Mouse (Mus musculus) layer of hippocampus, postnatal 14 days (tissue): Measurements from ENCODE around the gene Ankrd11. TPM values are rescaled to one million over a fixed set of nuclear protein-coding genes. Genes with fewer than 3 reads are reported as not detected.
"Not testable (repeated sequence)": the region's sequence is repeated elsewhere in the genome, so short reads cannot be mapped to it uniquely, and the experiment has no call there.

Source experiments
- DNase-seq, 2 experiments: peaks; one replicate each; pipeline ENCODE4 v3.0.0; 2021 to 2022; ENCODE audit warnings: low spot score in 2 of 2, mixed read lengths in 1 of 2
- total RNA-seq, 2 experiments: library from RNA; stranded (reverse); gene quantifications; 2 replicates each; pipeline ENCODE4 v1.2.3; 2021

The Ankrd11 gene
- total RNA-seq, 2 experiments from 2014 or later = 152 to 159 TPM

DNA sequence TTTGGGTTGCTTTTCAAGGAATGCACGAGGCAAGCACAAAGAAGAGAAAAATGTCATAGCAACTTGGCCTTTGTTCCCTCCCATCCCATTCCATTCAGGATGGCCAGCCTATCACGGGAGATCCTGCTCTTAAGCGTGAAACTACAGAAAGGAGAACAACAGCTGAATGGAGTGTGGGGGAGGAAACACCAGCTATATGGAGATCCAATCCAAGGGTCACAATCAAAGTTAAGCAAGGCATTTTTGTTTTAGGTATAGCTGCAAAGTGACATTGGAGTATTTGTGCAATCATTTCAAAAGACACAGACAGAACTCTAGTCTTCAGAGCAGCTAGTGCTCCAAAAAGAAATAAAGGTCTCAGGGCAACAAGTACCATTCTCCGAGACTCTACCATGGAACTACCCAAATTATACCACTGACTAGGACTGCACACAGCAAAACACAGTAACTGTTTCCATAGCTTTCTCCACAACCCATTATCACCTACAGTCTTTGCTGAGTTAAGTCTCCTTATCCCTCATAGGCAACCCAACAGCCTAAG lies 1.9 kb downstream of the Ankrd11 start:
- no peak for DNase-seq

DNA sequence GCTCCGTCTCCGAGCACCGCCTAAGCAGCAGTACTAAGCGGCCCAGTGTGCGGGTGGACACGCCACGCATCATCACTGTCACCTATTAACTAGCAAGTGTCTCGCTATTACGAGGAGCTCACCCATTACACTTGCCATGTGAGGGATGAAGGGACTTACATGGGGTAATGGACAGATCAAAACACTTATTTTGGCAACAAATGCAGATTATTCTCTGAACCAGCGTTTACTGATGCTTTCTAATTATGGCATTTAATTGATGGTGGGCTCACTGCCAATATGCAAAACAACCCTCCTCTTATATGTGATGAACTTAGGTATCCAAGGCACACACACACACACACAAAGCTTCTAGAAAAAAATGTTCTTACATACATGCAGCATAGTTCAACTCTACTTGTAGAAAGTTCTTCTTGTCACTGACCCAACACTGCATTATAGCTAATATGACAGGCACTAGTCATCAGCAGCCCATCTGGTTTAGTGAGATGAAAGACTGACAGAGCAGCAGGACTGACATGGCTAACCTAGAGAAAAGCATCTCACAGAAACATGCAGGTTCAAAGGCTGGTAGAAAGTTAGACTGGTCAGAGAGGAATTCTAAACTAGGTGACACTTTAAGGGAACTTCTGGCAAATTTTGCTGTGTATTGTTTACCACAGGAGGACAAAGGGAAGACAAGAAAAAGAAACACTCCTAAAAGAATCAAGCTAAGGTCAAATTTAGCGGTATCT lies 2.5 kb downstream of the Ankrd11 start:
- DNase-seq = no peak

DNA sequence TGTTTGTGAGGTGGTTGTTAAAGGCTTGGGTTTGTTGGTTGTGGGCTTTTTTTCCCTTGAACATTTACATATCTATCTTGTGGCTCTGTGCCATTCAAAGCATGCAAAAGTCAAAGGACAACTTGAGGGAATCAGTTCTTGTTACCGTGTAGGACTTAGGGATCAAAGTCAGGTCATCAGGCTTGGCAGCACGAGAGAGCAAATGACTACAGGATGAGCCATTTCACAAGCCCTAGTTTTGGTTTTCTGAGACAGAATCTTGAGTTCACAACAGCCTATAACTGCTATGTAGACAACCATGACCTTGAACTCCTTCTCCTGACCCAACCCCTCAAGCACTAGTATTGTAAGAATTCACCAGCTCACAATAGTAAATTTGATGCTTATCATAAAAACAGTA lies 3.7 kb downstream of the Ankrd11 start:
- no peak for DNase-seq

DNA sequence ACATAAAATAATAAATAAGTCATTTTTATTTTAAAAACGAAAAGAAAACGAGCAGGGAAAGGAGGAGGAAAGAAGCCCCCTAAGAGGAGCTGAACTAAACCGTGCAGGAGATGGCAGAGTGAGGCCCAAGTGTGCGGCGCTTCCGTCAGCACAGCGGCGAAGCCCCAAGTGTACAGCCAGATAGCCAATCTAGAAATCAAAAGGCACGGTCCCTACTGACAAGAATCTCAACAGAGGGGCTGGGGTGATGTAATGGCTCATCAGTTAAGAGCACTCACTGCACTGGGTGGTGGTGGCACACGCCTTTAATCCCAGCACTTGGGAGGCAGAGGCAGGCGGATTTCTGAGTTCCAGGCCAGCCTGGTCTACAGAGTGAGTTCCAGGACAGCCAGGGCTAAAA lies 4.6 kb downstream of the Ankrd11 start:
- no peak for DNase-seq

DNA sequence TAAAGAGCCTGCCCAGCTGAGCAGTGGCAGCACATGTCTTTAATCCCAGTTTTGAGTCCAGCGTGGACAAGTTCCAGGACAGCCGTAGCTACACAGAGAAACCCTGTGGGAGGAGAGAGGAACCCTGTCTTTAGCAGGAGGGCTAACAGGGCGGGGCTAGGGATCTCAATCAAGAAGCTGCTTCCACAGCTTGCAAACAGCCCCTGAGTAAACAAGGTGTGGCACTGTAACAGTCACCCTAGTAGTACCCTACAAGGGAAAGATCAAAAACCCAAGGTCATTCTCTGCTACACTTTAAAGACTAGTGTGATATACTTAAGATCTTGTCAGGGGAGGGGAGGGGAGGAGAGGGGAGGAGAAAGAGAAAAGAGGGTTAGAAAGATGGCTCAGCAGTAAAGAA lies 5.1 kb downstream of the Ankrd11 start:
- DNase-seq = no peak

DNA sequence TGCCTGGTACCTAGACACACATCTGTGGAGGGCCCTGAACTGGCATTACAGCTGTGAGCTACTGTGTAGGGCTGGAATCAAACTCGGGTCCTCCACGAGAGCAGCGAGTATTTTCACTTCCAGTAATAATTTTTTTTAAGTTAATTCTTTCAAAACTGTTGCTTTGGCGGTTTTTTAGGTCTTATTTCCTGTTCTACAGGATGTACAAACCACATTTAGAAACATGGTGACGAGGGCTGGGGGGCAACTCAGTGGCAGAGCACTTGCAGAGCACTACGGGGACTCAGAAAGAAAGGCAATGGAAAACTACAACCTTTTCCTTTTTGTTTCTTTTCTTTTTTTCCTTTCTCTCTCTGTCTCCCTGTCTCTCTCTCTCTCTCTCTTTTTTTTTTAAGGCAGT lies 7.9 kb downstream of the Ankrd11 start:
- DNase-seq = no peak

DNA sequence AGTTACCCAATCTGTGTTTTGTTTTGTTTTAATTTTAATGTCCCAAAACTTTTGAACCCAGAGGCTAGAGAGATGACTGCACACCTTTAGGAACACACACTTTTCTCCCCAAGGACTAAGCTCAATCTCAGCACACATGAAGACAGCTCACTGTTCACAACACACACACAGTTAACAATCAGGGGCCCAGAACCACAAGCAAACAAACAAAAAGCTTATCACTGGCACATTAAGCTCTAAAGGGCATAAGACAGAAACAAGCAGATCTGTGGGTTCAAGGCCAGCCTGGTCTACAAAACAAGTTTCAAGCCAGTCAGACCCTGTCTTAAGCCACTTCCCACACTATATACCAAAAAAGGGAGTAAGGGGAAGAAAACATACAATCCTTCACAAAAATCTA lies 8.6 kb downstream of the Ankrd11 start:
- DNase-seq = no peak

DNA sequence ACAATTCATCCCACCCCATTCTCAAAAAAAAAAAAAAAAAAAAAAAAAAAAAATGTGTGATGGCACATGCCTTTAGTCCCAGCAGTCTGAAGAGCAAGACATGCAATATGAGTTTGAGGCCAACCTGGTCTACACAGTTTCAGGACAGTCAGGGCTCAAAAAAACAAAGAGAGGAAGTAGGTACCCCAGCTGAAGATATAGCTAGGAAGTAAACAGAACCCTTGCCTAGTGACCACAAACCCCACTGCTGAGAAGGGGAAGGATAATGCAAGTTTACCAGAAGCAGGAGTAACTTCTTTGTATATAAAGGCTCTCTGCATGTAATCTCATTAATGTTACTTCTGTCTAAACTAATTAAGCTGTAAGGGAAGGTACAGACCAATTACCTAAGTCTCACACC lies 9.3 kb downstream of the Ankrd11 start:
- no peak for DNase-seq

DNA sequence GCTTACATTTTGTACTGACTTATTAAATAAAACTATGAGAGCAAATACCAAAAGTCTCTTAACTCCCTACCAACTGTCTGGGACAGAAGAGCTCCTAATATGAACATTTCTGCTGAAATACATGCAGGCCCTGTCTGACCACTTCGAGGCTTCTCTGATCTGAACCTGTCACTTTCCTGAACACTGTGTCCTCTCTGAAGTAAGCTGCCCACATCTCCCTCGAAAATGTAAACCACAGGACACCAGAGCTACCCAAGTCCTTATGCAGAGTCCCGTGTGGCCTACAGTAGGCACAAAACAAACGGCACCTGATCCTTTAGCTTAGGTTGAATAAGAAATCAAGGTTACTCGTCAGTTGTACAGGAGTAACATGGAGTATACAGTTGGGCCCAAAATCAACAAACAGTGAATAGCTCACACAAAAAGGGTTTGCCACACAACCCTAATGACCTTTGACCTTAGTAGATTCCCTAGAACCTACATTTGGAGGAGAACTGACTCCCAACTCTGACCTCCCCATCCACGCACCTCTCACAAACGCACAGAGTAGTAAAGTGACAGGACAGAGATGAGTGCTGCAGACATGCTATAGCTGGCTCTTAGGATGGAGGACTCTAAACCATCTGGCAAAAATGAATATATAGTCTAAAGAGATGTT lies 10.6 kb downstream of the Ankrd11 start:
- no peak for DNase-seq

DNA sequence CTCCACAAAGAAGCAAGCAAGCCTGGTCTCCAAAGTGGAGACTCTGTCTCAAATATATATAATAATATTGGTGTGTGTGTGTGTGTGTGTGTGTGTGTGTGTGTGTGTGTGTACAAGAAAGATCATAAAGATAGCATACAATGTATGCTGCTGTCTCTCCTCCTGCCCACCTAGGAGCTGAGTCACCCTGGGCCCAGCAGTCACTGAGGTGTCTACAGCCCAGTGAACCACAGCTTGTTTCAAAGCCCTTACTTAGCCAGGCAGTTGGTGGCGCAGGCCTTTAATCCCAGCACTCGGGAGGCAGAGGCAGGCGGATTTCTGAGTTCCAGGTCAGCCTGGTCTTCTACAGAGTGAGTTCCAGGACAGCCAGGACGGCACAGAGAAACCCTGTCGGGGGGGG lies 12.0 kb downstream of the Ankrd11 start:
- not testable (repeated sequence) for DNase-seq

DNA sequence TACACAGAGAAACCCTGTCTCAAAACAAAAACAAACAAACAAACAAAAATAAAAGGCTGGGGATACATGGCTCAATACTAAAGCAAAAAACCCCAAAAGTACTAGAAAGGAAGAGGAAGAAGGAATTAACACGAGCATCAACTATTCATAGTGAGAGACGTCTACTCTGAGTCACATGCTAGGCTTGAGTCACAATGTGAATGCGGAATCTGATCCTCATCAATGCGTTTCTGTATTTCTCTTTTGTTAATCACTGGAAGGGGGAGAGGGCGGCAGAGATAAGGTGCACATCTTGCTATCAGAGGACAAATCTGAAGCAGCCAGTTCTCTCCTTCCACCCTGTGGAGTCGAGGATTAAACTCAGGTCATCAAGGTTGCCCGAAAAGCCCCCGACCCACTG lies 14.3 kb downstream of the Ankrd11 start:
- DNase-seq = no peak

DNA sequence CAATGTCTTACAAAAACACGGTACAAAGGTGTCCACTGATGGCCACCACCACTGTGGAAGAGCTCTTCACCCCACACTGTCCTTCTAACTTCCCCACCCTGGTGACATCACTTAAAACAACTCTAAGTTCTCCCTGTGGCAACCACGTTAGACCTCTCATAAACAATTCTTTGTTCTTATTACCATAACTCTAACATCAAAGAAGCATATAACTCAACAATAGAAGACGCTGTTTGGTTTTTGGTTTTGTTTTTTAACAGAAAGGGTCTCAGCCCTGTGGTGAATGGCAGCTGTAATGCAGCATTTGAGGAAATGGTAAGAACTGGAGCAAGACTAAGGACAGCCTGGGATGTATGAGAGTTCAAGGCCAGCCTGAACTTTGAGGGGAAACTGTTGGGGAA lies 16.1 kb downstream of the Ankrd11 start:
- DNase-seq = no peak

DNA sequence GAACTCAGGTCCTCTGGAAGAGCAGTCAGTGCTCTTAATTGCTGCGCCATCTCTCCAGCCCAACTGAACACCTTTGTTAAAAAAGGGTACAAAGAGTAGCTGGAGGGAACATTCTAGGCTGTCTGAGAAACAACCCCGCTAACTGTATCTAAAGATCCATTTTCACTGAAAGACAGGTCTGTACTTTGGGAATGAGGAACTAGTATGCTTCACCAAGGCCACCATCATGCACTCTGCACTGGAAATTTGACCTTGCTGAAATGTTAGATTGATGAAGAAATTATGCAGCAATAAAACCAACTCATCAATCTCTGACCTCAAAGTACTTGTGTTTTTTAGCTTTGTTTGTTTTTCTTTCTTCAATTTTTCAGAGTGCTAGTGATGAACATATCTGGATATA lies 17.9 kb downstream of the Ankrd11 start:
- no peak for DNase-seq

DNA sequence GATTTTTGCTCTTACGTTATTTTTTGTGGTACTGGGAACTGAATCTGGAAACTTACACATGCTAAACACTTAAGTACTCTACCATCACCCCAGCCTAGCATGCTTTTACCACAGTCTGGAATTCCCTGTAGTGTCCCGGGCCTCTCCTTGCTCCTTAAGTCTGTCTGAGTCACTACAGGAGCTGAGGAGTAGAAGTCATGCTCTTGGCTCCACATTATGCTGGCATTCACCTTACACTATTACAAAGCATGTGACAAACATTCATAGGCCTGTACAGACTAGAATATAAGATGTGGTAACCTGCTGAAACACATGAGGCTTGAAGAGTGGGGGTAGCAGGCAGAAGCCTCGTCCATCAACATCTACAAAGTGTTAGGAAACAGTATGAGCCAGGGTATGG lies 19.4 kb downstream of the Ankrd11 start:
- no peak for DNase-seq

DNA sequence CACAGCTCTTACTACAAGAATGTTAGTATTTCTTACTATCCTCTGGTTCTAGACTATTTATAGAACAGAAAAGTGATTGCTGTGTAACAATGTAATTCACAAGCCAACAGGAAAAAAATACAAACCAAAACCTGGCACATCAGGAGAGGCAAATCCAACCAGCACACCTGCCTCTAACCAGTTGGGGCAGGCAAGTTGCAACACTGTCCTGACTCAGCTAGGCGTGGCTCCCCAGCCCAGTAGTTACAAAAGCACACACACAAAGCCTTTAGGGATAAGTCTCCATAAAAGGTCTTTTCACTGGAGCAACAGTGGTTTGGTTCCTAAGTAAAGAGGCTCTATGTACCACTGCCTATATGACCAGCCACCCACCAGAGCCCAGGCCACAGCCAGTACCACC lies 20.8 kb downstream of the Ankrd11 start:
- DNase-seq = no peak

DNA sequence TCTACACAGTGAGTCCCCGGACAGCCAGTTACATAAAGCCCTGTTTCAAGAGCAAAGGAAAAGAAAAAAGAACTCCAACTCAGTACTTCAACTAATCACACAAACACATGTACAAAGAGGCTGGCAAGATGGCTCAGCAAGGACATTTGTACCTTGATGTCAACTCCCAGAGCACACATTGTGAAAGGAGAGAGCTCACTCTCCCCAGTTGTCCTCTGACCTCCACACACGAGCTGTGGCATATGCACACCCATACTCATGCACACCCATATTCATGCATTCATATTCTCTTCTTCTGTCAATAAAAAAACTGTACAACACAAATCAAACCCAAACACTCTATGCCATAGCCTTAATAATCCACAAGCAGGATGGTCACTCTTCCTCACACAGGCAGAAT lies 21.2 kb downstream of the Ankrd11 start:
- no peak for DNase-seq

DNA sequence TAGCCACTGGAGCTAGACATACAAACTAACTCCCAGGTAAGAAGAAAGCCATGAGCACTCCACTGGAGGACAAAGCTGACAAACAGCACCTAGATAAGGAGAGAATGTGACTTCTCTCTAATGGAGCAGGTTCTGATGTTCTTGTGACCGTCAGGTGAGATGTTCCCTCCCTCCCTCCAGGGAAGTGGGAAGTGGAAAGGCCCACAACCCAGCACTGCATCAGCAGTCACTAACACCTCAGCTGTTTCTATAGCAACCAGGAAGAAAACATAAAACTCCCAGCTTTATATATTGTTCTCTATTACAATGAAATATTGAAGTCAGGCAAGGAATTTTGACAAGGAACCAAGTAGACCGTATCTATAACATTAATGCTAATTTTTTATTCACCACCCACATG lies 22.0 kb downstream of the Ankrd11 start:
- no peak for DNase-seq

DNA sequence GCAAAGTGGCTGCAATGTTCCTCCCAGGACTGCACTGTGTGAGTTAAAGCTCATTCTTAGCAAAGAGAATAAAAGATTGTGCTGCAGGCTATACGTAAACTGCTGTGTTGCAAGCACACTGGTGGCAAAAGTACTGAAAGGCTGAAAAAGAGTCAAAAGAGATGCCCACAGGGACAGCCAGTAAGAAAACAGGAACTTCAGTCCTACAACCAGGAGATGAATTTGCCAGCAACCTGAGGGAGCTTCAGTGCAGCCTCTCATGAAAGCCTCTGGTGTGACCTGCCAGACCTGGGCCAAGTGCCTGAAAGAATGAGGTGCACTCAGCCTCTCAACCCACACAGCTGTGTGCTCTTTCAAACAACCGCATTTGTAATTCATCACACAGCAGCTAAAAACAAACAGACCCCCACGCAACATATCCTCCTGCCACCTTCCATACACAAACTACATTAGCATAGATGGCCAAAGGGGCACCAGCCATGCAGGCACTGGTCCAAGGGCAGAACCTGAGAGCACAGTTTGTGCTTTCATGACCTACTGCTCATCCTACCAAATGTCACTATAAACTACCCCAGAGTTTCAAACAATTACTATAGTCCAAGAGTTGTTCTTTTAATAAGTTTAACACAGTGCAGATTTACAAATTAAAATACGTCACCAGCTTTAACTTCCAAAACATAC lies 23.5 kb downstream of the Ankrd11 start:
- no peak for DNase-seq

DNA sequence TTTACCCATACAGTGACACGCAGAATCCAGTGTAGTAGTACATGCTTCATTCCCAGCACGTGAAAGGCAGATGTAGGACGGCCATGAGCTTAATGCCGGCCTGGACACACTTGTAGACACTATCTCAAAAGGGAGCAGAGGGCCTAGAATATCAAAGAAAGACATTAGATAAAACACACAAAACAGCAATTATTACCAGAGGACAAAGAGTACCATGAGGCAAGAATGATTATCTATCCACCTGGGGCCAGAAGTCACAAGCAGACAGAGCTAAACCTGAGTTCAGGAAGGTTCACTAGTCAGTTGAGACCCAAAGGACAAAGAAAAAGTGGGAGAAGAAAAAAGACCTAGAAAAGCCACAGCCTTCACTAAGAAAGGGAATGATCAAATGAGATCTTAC lies 24.9 kb downstream of the Ankrd11 start:
- DNase-seq = no peak

DNA sequence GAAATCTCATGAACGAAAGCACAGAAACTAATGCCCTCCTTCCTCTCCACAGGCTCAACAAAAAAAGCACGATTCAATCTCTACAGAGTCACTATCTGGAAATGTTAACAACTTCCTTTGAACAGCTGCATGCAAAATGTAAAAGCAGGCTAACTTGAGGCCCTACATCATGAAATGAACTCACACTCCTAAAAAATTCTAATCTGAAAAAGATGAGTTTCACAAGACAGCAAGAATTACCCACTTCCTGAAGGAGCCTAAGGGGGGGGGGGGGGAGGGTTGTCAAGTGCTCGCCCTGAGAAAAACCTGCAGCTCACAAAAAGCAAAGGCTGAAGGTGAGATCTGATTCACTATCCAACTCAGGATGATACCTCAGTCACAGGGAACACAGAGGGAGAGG lies 27.0 kb downstream of the Ankrd11 start:
- no peak for DNase-seq

DNA sequence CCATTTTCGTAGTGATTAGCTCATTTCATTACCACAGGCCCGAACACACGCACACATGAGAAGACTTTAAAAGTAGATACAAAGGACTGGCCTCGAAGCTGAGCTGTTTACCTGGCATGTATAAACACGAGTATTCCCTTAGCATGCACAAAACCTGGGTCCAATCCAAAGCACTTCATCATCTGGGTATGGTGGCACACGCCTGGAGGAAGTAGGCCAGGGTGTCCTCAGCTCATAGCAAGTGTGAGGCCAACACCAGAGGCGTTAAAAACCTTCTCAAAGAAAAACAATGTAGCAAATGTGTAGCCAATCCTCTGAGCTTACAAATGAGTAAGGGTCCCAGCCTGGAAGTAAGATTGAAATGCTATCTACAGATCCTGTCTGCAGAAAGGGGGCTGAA lies 27.6 kb downstream of the Ankrd11 start:
- DNase-seq = no peak

DNA sequence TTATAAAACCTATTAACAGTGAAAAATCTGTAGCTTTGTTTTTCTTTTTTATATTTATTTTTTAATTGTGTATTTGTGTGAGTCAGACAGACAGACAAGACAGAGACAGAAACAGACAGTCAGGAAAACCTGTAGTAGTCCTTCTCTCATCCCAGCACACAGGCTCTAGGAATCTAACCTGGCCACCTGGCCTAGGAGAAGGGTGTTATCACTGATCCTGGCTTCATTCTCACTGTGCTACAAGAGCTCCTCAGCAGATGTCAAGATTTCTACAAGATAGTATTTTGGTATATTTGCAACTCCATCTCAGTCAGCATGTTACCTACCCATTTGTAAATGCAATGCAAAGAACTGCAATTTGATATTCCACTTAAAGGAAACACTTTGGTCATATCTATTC lies 30.8 kb downstream of the Ankrd11 start:
- no peak for DNase-seq
